Mouse (Mus musculus) C2C12 (cell line): ENCODE measurements around the gene Eef1e1.

ENCODE experiments used
- CEBPB ChIP-seq: IDR thresholded peaks from one replicate; pipeline ENCODE4 v1.6.1; 2011; ENCODE audit warnings: low read depth, mild to moderate bottlenecking, control low read depth, moderate library complexity
- CTCF ChIP-seq: IDR thresholded peaks from one replicate; pipeline ENCODE4 v1.5.1; 2011; ENCODE audit not compliant: control insufficient read depth, insufficient read depth, insufficient read length
- MYOD1 ChIP-seq: IDR thresholded peaks from one replicate; pipeline ENCODE4 v1.6.1; 2011; ENCODE audit warnings: low read depth; ENCODE audit not compliant: control insufficient read depth, insufficient read length
- MYOG ChIP-seq: IDR thresholded peaks from one replicate; pipeline ENCODE4 v1.6.1; 2011; ENCODE audit not compliant: control insufficient read depth, insufficient read length; ENCODE audit errors: extremely low read depth
- USF1 ChIP-seq: IDR thresholded peaks from one replicate; pipeline ENCODE4 v1.6.1; 2011; ENCODE audit warnings: low read depth, mild to moderate bottlenecking, control low read depth, moderate library complexity

DNA sequence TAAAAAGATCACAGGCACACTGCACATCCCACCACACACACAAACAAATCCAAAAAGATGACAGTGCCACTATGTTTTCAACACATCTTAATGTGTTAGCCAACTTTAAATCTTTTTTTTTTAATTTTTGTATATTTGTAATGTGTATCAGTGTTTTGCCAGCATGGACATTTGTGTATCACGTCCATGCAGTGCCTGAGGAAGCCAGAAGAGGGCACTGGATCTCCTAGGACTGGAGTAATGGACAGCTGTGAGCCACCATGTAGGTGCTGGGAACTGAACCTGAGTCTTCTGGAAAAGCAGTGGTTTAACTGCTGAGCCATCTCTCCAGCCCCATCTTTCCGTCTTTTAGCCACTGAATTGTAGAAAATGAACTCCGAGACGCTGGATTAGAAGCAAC lies 46.7 kb downstream of the Eef1e1 start:
- TF ChIP-seq USF1, result no peak
- TF ChIP-seq CTCF, result no peak
- TF ChIP-seq CEBPB, result no peak
- no peak for TF ChIP-seq MYOD1
- TF ChIP-seq MYOG, result no peak
